Mouse (Mus musculus) hindbrain, embryonic 11.5 days (tissue): Measurements from ENCODE around the gene Wdr13. TPM values are rescaled to one million over a fixed set of nuclear protein-coding genes. Genes with fewer than 3 reads are reported as not detected.

Experiments
- ATAC-seq: fragments of 200-750 bp; cut with Nextera tagmentation; 2 replicates; pipeline ENCODE4 v1.8.0; 2017; ENCODE audit warnings: mild to moderate bottlenecking, moderate TSS enrichment, moderate library complexity; ENCODE audit not compliant: low FRiP score
- DNase-seq: peaks from one replicate; pipeline ENCODE4 v3.0.0-alpha.2; 2015; ENCODE audit warnings: low spot score
- H3K27ac ChIP-seq: fragments of 300-500 bp; sonication (generic); 2 replicates; pipeline ENCODE4 v1.5.1; 2014; ENCODE audit warnings: mild to moderate bottlenecking, low read depth, low read length
- H3K27me3 ChIP-seq: fragments of 300-500 bp; sonication (generic); 2 replicates; pipeline ENCODE4 v1.6.1; 2014; ENCODE audit warnings: mild to moderate bottlenecking, low read length, moderate library complexity, mixed read lengths; ENCODE audit not compliant: control insufficient read depth, insufficient read depth
- H3K36me3 ChIP-seq: fragments of 300-500 bp; sonication (generic); 2 replicates; pipeline ENCODE4 v1.6.1; 2014; ENCODE audit warnings: mild to moderate bottlenecking, low read length, moderate library complexity, mixed read lengths; ENCODE audit not compliant: control insufficient read depth, insufficient read depth
- H3K4me1 ChIP-seq: fragments of 300-500 bp; sonication (generic); replicated peaks from 2 replicates; pipeline ENCODE4 v1.6.1; 2014; ENCODE audit warnings: low read length, mixed read lengths; ENCODE audit not compliant: control insufficient read depth, insufficient read depth
- H3K4me2 ChIP-seq: fragments of 300-500 bp; sonication (generic); replicated peaks from 2 replicates; pipeline ENCODE4 v1.6.1; 2014; ENCODE audit warnings: mild to moderate bottlenecking, low read depth, low read length
- H3K4me3 ChIP-seq: fragments of 300-500 bp; sonication (generic); 2 replicates; pipeline ENCODE4 v1.5.1; 2014; ENCODE audit warnings: low read depth, low read length
- H3K9ac ChIP-seq: fragments of 300-500 bp; sonication (generic); 2 replicates; pipeline ENCODE4 v1.6.1; 2014; ENCODE audit warnings: low read depth, low read length
- H3K9me3 ChIP-seq: fragments of 300-500 bp; sonication (generic); 2 replicates; pipeline ENCODE4 v1.6.1; 2016; ENCODE audit warnings: low read length; ENCODE audit not compliant: control insufficient read depth
- WGBS: fragments of 180-500 bp; shearing (Covaris S2); extraction: QIAGEN DNeasy Blood & Tissue Kit; methylation state at CpG from one replicate; pipeline ENCODE4 v1.1.7; 2014; 5-methylcytosine and 5-hydroxymethylcytosine counted together
- polyA plus RNA-seq: library from polyadenylated mRNA; unstranded; fragments of >200 nt; fragmentation: Nextera tagmentation; extraction: Ambion mirVana; gene quantifications from 2 replicates; pipeline ENCODE4 v1.2.1, GENCODE M21; 2014

Wdr13 gene
- polyA plus RNA-seq, 1 experiment from 2014 or later: 30.8 TPM

DNA sequence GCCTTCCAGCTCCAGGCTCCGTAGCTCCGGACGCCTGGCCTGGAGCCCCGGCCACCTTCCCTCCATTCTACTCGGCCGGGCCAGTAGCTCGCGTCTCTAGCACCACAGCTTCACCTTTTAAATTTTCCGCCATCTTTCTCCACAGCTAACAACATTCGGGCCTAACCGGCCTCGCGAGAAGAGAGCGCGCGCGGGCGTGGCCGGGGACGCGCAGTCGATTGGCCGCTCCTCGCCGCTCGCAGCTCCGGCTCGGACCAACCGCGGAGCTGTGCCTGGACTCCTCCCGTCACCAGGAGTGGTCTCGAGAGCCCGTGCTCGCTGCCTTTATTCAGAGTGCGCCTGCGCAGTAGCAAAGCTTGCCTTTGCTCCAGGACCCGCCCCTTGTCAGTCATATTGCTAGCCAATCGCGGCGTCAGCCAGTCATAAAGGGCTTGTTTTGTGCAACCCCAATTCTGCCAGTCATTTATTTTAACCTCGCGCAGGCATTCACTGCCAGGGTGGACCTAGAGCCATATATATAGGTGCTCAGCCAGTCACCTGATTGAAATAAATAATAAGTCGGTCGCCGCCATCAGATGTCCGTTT, 58.2 kb downstream of the Wdr13 start, which contains the start of gene Suv39h1:
TSS of gene Suv39h1 (minus strand) at position 331 of the 585 bp plus-strand sequence.
- peak; percentile 97 for ATAC-seq
- no peaks in the 10 kb centered on the region for H3K36me3 ChIP-seq
- H3K27ac ChIP-seq: peak within 1 kb of the TSS; percentile 71
- DNase-seq: peak; percentile 88
- H3K4me3 ChIP-seq: peak within 1 kb of the TSS; percentile 49
- no peaks in the 10 kb centered on the region for H3K4me1 ChIP-seq
- peak within 1 kb of the TSS; percentile 44 for H3K4me2 ChIP-seq
- peak within 1 kb of the TSS; percentile 62 for H3K9ac ChIP-seq
- no peaks in the 10 kb centered on the region for H3K9me3 ChIP-seq
- WGBS: 22% methylated on average over 44 of the region's 46 CpGs
- no peaks in the 10 kb centered on the region for H3K27me3 ChIP-seq

GRCm38 (mm10) chrX:8073881-8074429, 58.7 kb downstream of the Wdr13 start:
- WGBS: 14% methylated on average over 54 of the region's 64 CpGs
- Histone ChIP-seq H3K4me1 (no peaks in the 10 kb centered on the region), H3K9me3 (no peaks in the 10 kb centered on the region), H3K4me2 (peak overlapping the region; percentile 44), H3K36me3 (no peaks in the 10 kb centered on the region), H3K27me3 (no peaks in the 10 kb centered on the region), H3K9ac (peak overlapping the region; percentile 62), H3K27ac (peak overlapping the region; percentile 70), H3K4me3 (peak overlapping the region; percentile 49)
- ATAC-seq (peak; percentile 37), DNase-seq (peak; percentile 41)

Other genes with a start within 250 kb of the Wdr13 start
- 11.5 and 13.3 TPM in 2 replicates for gene Slc35a2, start 248.9 kb downstream of the Wdr13 start, polyA plus RNA-seq
- gene Pqbp1, start 233.6 kb downstream of the Wdr13 start, polyA plus RNA-seq: 155 and 161 TPM in 2 replicates
- gene Timm17b, start 233.5 kb downstream of the Wdr13 start, polyA plus RNA-seq: 168 and 179 TPM in 2 replicates
- not detected in 2 replicates for gene Gm10491, start 225.1 kb downstream of the Wdr13 start, polyA plus RNA-seq
- gene Gm10490, start 223.3 kb downstream of the Wdr13 start, polyA plus RNA-seq: not detected in 2 replicates
- gene Pcsk1n, start 213.1 kb downstream of the Wdr13 start, polyA plus RNA-seq: 23.9 and 25.9 TPM in 2 replicates
- not detected in 2 replicates for gene Eras, start 204.3 kb downstream of the Wdr13 start, polyA plus RNA-seq
- 46.0 and 48.5 TPM in 2 replicates for gene Hdac6, start 185.0 kb downstream of the Wdr13 start, polyA plus RNA-seq
- gene Gata1, start 154.8 kb downstream of the Wdr13 start, polyA plus RNA-seq: 3.9 and 4.9 TPM in 2 replicates
- not detected in 2 replicates for gene Glod5, start 114.4 kb downstream of the Wdr13 start, polyA plus RNA-seq
- gene Suv39h1, start 58.1 kb downstream of the Wdr13 start, polyA plus RNA-seq: 59.8 and 68.7 TPM in 2 replicates
- gene Was, start 42.4 kb downstream of the Wdr13 start, polyA plus RNA-seq: 0.49 and 0.91 TPM in 2 replicates
- gene Rbm3, start 13.0 kb upstream of the Wdr13 start, polyA plus RNA-seq: 450 and 452 TPM in 2 replicates
- gene Tbc1d25, start 43.3 kb upstream of the Wdr13 start, polyA plus RNA-seq: 10.5 and 13.2 TPM in 2 replicates
- gene Ebp, start 60.6 kb upstream of the Wdr13 start, polyA plus RNA-seq: 38.1 and 39.3 TPM in 2 replicates
- gene Porcn, start 73.6 kb upstream of the Wdr13 start, polyA plus RNA-seq: 20.3 and 20.4 TPM in 2 replicates
- 42.8 and 43.3 TPM in 2 replicates for gene Ftsj1, start 119.5 kb upstream of the Wdr13 start, polyA plus RNA-seq
- 5.5 and 5.7 TPM in 2 replicates for gene Slc38a5, start 138.2 kb upstream of the Wdr13 start, polyA plus RNA-seq
- not detected in 2 replicates for gene Ssxb10, start 194.5 kb upstream of the Wdr13 start, polyA plus RNA-seq
- not detected in 2 replicates for gene Ssxb9, start 234.1 kb upstream of the Wdr13 start, polyA plus RNA-seq